Mouse (Mus musculus): Measurements from ENCODE around the gene Ppp1r9a. TPM values are rescaled to one million over a fixed set of nuclear protein-coding genes. Genes with fewer than 3 reads are reported as not detected.
"Not testable (repeated sequence)": the region's sequence is repeated elsewhere in the genome, so short reads cannot be mapped to it uniquely, and the experiment has no call there.

Ppp1r9a gene
- polyA plus RNA-seq, 1 experiment from 2014 or later, result 51.7 TPM

GRCm38 (mm10) chr6:4923791-4924190 is 21.1 kb downstream of the Ppp1r9a start:
- not testable (repeated sequence) for ATAC-seq (replicated peaks); H3K9ac ChIP-seq; H3K36me3 ChIP-seq (replicated peaks); H3K27ac ChIP-seq; H3K4me3 ChIP-seq; H3K4me2 ChIP-seq; H3K4me1 ChIP-seq; H3K9me3 ChIP-seq; H3K27me3 ChIP-seq (replicated peaks)

DNA sequence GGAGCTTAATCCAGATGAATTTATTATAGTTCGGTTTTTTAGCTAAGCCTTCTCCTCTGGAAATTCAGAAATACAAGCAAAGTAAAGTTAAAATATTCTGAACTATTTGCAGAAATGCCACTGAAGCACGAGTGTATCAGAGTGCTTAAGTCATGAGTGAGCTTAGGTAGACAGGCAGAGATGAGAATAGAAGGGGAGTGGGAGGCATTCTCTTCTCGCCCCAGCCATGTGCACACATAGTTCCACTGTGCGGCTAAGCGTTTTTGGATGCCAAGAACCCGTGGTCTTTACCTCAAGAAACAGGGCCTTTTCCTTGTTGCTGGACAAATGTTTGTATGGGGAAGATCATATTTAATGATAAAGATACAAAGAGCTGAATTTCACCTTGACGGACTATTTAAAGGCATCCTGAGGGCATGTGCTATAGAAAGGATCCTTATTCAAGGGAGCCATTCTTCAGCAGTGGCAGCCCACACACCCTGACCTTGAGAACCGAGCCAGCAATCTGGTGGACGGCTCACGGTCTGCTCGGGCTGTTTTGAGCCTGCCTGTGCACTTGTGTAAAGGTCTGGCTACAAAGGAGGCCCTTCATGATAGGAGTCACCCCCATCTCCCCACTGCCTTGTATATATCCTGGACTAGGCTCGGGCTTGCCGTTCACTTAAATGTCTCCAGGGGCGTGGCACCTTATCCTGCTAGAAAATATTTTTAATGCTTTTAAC is 23.4 kb downstream of the Ppp1r9a start:
- no peaks in the 10 kb centered on the region for H3K36me3 ChIP-seq (replicated peaks)
- H3K27ac ChIP-seq, result no peak overlapping the region
- H3K4me1 ChIP-seq, result no peaks in the 10 kb centered on the region
- no peaks in the 10 kb centered on the region for H3K27me3 ChIP-seq (replicated peaks)
- no peak for ATAC-seq (replicated peaks)
- WGBS, result 80% methylated on average over 14 of the region's 14 CpGs
- no peak overlapping the region for H3K9ac ChIP-seq
- H3K4me3 ChIP-seq, result no peak overlapping the region
- no peaks in the 10 kb centered on the region for H3K9me3 ChIP-seq
- H3K4me2 ChIP-seq, result no peak overlapping the region

DNA sequence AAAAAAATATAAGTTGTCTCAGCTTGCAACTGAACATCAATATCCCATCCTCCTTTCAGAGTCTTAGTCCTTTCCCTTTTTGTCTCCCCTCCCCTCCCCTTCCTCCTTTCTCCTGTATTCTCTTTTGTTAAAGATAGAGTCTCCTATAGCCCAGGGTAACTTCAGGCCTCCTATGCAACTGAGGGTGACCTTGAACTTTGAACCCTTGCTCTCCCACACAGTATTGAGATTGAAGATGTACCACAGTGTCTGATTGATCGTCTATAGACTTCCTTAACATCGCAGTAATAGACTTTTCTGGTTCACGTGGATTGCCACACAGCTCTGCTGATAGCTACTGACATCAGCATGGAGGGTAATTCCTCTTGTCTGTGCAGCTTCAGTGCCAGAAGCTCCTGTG is 27.6 kb downstream of the Ppp1r9a start:
- Histone ChIP-seq H3K4me2 (no peak overlapping the region), H3K36me3 (replicated peaks) (no peaks in the 10 kb centered on the region), H3K9me3 (no peaks in the 10 kb centered on the region), H3K4me3 (no peak overlapping the region), H3K9ac (no peak overlapping the region), H3K4me1 (no peaks in the 10 kb centered on the region), H3K27ac (no peak overlapping the region), H3K27me3 (replicated peaks) (no peaks in the 10 kb centered on the region)
- 86% methylated on average over 3 of the region's 3 CpGs for WGBS
- no peak for ATAC-seq (replicated peaks)

DNA sequence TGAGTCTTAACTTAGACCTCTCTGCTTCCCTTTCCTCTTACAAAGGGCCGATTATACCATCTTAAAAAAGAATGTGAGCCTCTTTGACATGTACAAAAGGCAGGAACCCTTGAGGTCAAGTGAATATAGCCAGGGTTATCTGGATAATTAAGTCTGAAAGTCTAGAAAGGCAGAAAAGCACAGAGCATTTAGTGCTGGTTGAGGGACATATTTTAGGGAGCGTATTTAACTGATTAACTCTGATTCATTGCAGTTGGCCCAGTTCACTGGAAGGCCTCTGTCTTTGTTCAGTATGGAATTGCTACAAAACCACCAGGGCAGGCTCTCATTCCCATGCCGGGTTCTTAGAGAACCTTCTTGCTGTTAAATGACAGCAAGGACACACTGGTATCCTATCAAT is 36.2 kb downstream of the Ppp1r9a start:
- WGBS, result 23% methylated on average over 3 of the region's 3 CpGs
- no peak for ATAC-seq (replicated peaks)

GRCm38 (mm10) chr6:4940086-4940485 is 37.4 kb downstream of the Ppp1r9a start:
- no peak overlapping the region for H3K27ac ChIP-seq
- no peaks in the 10 kb centered on the region for H3K9me3 ChIP-seq
- H3K36me3 ChIP-seq (replicated peaks), result no peaks in the 10 kb centered on the region
- no peak overlapping the region for H3K4me2 ChIP-seq
- 69% methylated on average over 6 of the region's 6 CpGs for WGBS
- no peaks in the 10 kb centered on the region for H3K27me3 ChIP-seq (replicated peaks)
- H3K4me3 ChIP-seq, result no peak overlapping the region
- H3K9ac ChIP-seq, result no peak overlapping the region
- ATAC-seq (replicated peaks), result 0 out of 2 replicates have a peak, but pooled peaks have one; percentile 38
- H3K4me1 ChIP-seq, result no peaks in the 10 kb centered on the region

More for the DNA sequence above, 36.2 kb downstream of the Ppp1r9a start:
- no peak overlapping the region for H3K9ac ChIP-seq
- no peak overlapping the region for H3K27ac ChIP-seq
- H3K36me3 ChIP-seq (replicated peaks), result no peaks in the 10 kb centered on the region
- H3K4me2 ChIP-seq, result no peak overlapping the region
- H3K4me1 ChIP-seq, result no peaks in the 10 kb centered on the region
- H3K27me3 ChIP-seq (replicated peaks), result no peaks in the 10 kb centered on the region
- H3K4me3 ChIP-seq, result no peak overlapping the region
- no peaks in the 10 kb centered on the region for H3K9me3 ChIP-seq

GRCm38 (mm10) chr6:4940639-4941038 is 37.9 kb downstream of the Ppp1r9a start:
- Histone ChIP-seq H3K4me1 (no peaks in the 10 kb centered on the region), H3K27me3 (replicated peaks) (no peaks in the 10 kb centered on the region), H3K9me3 (no peaks in the 10 kb centered on the region), H3K9ac (no peak overlapping the region), H3K27ac (no peak overlapping the region), H3K4me3 (no peak overlapping the region), H3K4me2 (no peak overlapping the region), H3K36me3 (replicated peaks) (no peaks in the 10 kb centered on the region)
- WGBS, result 93% methylated on average over 9 of the region's 9 CpGs
- no peak for ATAC-seq (replicated peaks)

GRCm38 (mm10) chr6:4943821-4944220 is 41.1 kb downstream of the Ppp1r9a start:
- no peak overlapping the region for H3K4me3 ChIP-seq
- no peak overlapping the region for H3K9ac ChIP-seq
- 95% methylated on average over 2 of the region's 2 CpGs for WGBS
- ATAC-seq (replicated peaks), result no peak
- no peak overlapping the region for H3K27ac ChIP-seq
- H3K9me3 ChIP-seq, result no peaks in the 10 kb centered on the region
- H3K4me1 ChIP-seq, result no peaks in the 10 kb centered on the region
- no peak overlapping the region for H3K4me2 ChIP-seq
- no peaks in the 10 kb centered on the region for H3K27me3 ChIP-seq (replicated peaks)
- no peaks in the 10 kb centered on the region for H3K36me3 ChIP-seq (replicated peaks)

DNA sequence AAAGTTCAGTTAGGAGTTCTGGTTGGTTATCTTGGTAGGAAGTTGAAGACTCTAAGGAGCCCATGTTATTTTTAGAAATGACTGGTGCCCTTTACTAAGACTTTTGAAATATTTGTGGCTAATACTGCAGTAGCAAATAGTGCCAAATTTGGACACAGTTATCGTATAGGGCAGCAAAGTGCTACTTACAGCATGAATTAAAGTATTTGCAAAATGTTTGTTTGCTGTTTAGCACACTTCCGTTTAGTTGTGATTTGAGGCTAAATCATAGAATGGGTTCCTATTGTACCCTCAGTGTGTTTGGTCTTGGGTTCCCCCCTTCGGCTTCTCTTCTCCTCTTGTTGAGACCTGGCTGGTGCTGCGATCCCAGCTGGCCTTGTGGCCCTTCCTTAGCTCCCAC is 45.3 kb downstream of the Ppp1r9a start:
- H3K4me2 ChIP-seq, result no peak overlapping the region
- no peak overlapping the region for H3K9ac ChIP-seq
- H3K4me3 ChIP-seq, result no peak overlapping the region
- no peaks in the 10 kb centered on the region for H3K4me1 ChIP-seq
- H3K27ac ChIP-seq, result no peak overlapping the region
- 95% methylated on average over 4 of the region's 4 CpGs for WGBS
- no peak for ATAC-seq (replicated peaks)
- H3K36me3 ChIP-seq (replicated peaks), result no peaks in the 10 kb centered on the region
- H3K9me3 ChIP-seq, result no peaks in the 10 kb centered on the region
- no peaks in the 10 kb centered on the region for H3K27me3 ChIP-seq (replicated peaks)

- no peaks in the 10 kb centered on the region for H3K36me3 ChIP-seq (replicated peaks)
- no peaks in the 10 kb centered on the region for H3K4me1 ChIP-seq
- no peaks in the 10 kb centered on the region for H3K27me3 ChIP-seq (replicated peaks)
- WGBS, result 84% methylated on average over 4 of the region's 4 CpGs
- no peak overlapping the region for H3K4me3 ChIP-seq
- H3K27ac ChIP-seq, result no peak overlapping the region
- H3K9ac ChIP-seq, result no peak overlapping the region
- no peaks in the 10 kb centered on the region for H3K9me3 ChIP-seq
- no peak overlapping the region for H3K4me2 ChIP-seq
- no peak for ATAC-seq (replicated peaks)
These were observed 47.0 kb downstream of the Ppp1r9a start for GRCm38 (mm10) chr6:4949701-4950100.

DNA sequence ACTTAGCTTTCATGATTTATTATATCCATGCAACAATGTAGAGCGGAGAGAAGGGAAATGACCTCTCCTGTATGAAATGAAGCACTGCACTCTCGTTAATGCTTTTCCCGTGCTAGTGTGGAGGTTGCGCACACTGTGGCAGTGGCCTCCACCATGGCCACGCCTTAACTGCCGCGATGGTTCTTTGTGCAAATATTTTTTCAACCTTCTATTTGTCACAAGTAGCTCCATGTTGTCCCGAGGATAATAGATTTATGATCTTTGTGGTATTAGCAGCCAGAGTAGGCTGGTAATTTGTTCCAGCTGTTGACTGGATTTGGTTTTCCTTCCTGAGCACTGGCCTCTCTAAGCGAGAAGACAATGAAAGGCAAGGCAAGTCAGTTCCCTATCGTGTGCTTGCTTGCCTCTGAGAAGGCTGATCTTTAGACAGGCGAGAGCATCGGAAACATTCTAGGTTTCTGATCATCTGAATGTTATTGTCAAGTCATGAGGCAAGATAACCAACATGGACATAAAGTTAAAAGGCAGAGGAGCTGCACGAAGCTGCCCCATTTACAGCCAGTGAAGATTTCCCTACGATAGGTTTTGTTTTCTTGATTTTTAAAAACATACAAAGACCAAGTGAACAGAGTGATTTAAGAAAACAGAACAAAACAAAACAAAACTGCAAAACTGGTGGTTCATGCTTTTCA is 50.5 kb downstream of the Ppp1r9a start:
- Histone ChIP-seq H3K9ac (no peak overlapping the region), H3K4me3 (no peak overlapping the region), H3K9me3 (no peaks in the 10 kb centered on the region), H3K36me3 (replicated peaks) (no peaks in the 10 kb centered on the region), H3K4me1 (no peaks in the 10 kb centered on the region), H3K27me3 (replicated peaks) (no peaks in the 10 kb centered on the region), H3K27ac (no peak overlapping the region), H3K4me2 (no peak overlapping the region)
- 83% methylated on average over 14 of the region's 14 CpGs for WGBS
- no peak for ATAC-seq (replicated peaks)

DNA sequence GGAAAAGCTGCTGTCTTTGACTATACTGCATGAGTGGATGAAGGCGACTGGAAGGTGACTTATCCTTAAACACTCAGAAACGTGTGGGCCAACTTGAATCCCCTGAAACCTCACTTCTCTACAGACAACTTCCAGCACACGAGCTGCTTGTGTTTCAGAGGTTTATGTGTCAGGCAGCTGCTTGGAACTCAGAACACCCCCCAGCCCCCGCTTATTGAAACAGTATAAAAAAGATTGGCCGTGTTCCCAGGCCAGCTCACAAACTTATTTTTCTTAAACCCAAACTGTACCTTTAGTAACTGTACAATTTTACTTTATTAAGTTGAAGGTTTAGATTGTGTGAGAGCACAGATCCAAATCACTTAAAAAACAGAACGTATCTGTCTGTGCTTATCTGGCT is 53.9 kb downstream of the Ppp1r9a start:
- no peaks in the 10 kb centered on the region for H3K4me1 ChIP-seq
- H3K27ac ChIP-seq, result no peak overlapping the region
- no peak for ATAC-seq (replicated peaks)
- no peaks in the 10 kb centered on the region for H3K36me3 ChIP-seq (replicated peaks)
- H3K9ac ChIP-seq, result no peak overlapping the region
- no peaks in the 10 kb centered on the region for H3K27me3 ChIP-seq (replicated peaks)
- no peaks in the 10 kb centered on the region for H3K9me3 ChIP-seq
- H3K4me3 ChIP-seq, result no peak overlapping the region
- WGBS, result 76% methylated on average over 6 of the region's 6 CpGs
- no peak overlapping the region for H3K4me2 ChIP-seq

GRCm38 (mm10) chr6:4962197-4962596 is 59.5 kb downstream of the Ppp1r9a start:
- Histone ChIP-seq H3K27me3 (replicated peaks) (no peaks in the 10 kb centered on the region), H3K9me3 (no peaks in the 10 kb centered on the region), H3K4me1 (no peaks in the 10 kb centered on the region), H3K36me3 (replicated peaks) (no peaks in the 10 kb centered on the region), H3K4me2 (no peak overlapping the region), H3K9ac (no peak overlapping the region), H3K4me3 (no peak overlapping the region), H3K27ac (no peak overlapping the region)
- WGBS, result 77% methylated on average over 4 of the region's 4 CpGs
- no peak for ATAC-seq (replicated peaks)

- no peaks in the 10 kb centered on the region for H3K4me1 ChIP-seq
- no peaks in the 10 kb centered on the region for H3K36me3 ChIP-seq (replicated peaks)
- no peak for ATAC-seq (replicated peaks)
- no peak overlapping the region for H3K27ac ChIP-seq
- WGBS, result 78% methylated on average over 5 of the region's 5 CpGs
- no peak overlapping the region for H3K4me3 ChIP-seq
- no peaks in the 10 kb centered on the region for H3K27me3 ChIP-seq (replicated peaks)
- H3K9ac ChIP-seq, result no peak overlapping the region
- H3K9me3 ChIP-seq, result no peaks in the 10 kb centered on the region
- H3K4me2 ChIP-seq, result no peak overlapping the region
These were observed 60.3 kb downstream of the Ppp1r9a start for GRCm38 (mm10) chr6:4963049-4963448.

All from midbrain, embryonic 15.5 days (tissue).